Mouse (Mus musculus): ENCODE measurements around the gene Wdcp. TPM values are rescaled to one million over a fixed set of nuclear protein-coding genes. Genes with fewer than 3 reads are reported as not detected.
"Not testable (repeated sequence)": the region's sequence is repeated elsewhere in the genome, so short reads cannot be mapped to it uniquely, and the experiment has no call there.

The Wdcp gene
- polyA plus RNA-seq, 1 experiment from 2014 or later, result 11.8 TPM

DNA sequence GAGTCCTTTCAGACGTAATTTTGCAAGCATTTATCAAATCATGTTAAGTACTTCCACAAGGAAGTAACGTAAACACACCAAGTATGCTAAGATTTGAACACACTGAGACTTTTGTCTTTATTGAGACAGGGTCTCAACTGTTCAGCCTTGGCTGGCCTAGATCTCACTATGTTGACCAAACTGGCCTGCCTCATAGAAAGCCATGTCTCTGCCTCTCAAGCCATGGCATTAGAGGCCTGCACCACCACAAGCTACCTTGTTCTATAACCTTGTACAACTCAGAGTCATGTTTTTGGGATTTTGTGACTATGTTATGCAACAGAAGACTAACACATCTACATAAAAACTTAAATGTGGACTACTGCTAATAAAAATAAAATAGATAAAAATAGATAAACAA is 39.0 kb downstream of the Wdcp start:
- H3K36me3 ChIP-seq (ENCODE audit: insufficient read depth, low read length), result 0 out of 2 replicates have a peak, but pooled peaks cover 9% of the 10 kb centered on the region
- H3K27ac ChIP-seq (ENCODE audit: low read length), result no peak overlapping the region
- no peak overlapping the region for H3K4me3 ChIP-seq (ENCODE audit: low read depth, low read length)
- no peak for TF ChIP-seq EP300 (IDR thresholded peaks at IDR 0.05)
- TF ChIP-seq CTCF (IDR thresholded peaks at IDR 0.05), result no peak
- no peaks in the 10 kb centered on the region for H3K27me3 ChIP-seq (replicated peaks; ENCODE audit: insufficient read depth, low read length)
- no peak for DNase-seq (ENCODE audit: low spot score)
- WGBS, result 53% methylated on average over 2 of the region's 2 CpGs
- H3K9me3 ChIP-seq (ENCODE audit: low read length), result no peaks in the 10 kb centered on the region
- no peak overlapping the region for H3K4me2 ChIP-seq (replicated peaks; ENCODE audit: low read depth, low read length)
- H3K4me1 ChIP-seq (ENCODE audit: insufficient read depth, low read depth, low read length), result no peaks in the 10 kb centered on the region
- no peak overlapping the region for H3K9ac ChIP-seq (replicated peaks; ENCODE audit: low read depth)
- ATAC-seq, result no peak

DNA sequence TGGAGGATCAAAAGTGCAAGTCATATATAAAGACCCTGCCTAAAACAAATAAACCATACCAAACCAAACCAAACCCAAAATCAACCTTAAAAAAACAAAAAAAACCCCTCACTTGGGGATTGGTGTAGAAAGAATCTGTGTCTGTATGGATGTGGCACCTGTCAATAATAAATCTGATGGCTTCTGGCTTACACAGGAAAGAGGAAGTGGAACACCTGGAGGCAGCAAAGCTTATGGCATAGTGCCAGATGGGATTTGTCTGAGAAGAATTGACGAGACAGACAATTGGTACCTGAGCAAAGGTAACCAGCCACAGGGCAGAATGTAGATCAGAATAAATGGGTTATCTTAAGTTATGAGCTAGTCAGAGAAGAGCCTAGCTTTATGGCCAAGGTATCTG is 42.0 kb downstream of the Wdcp start:
- Histone ChIP-seq H3K4me1 (ENCODE audit: insufficient read depth, low read depth, low read length) (no peaks in the 10 kb centered on the region), H3K9me3 (ENCODE audit: low read length) (no peaks in the 10 kb centered on the region), H3K4me3 (ENCODE audit: low read depth, low read length) (no peak overlapping the region), H3K27ac (ENCODE audit: low read length) (no peak overlapping the region), H3K36me3 (ENCODE audit: insufficient read depth, low read length) (0 out of 2 replicates have a peak, but pooled peaks cover 9% of the 10 kb centered on the region), H3K27me3 (replicated peaks; ENCODE audit: insufficient read depth, low read length) (no peaks in the 10 kb centered on the region), H3K9ac (replicated peaks; ENCODE audit: low read depth) (no peak overlapping the region), H3K4me2 (replicated peaks; ENCODE audit: low read depth, low read length) (no peak overlapping the region)
- DNase-seq (ENCODE audit: low spot score) (no peak), ATAC-seq (no peak)
- TF ChIP-seq CTCF (IDR thresholded peaks at IDR 0.05), result no peak
- no peak for TF ChIP-seq EP300 (IDR thresholded peaks at IDR 0.05)
- 53% methylated on average over 1 of the region's 1 CpGs for WGBS

DNA sequence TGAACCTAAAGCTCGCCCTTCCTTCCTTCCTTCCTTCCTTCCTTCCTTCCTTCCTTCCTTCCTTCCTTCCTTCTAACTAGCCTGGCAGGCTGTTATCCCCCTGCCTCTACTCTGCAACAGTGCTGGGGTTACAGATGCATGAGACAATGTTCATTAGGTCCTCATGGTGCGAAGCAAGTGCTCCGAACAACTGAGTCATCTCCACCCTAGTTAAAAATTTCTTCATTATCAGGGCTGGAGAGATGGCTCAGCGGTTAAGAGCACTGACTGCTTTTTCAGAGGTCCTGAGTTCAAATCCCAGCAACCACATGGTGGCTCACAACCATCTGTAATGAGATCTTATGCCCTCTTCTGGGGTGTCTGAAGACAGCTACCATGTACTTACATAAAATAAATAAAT is 43.5 kb downstream of the Wdcp start:
- not testable (repeated sequence) for H3K4me3 ChIP-seq (ENCODE audit: low read depth, low read length); H3K9ac ChIP-seq (replicated peaks; ENCODE audit: low read depth); DNase-seq (ENCODE audit: low spot score); H3K36me3 ChIP-seq (ENCODE audit: insufficient read depth, low read length); ATAC-seq; H3K27me3 ChIP-seq (replicated peaks; ENCODE audit: insufficient read depth, low read length); H3K4me1 ChIP-seq (ENCODE audit: insufficient read depth, low read depth, low read length); H3K4me2 ChIP-seq (replicated peaks; ENCODE audit: low read depth, low read length); H3K9me3 ChIP-seq (ENCODE audit: low read length); H3K27ac ChIP-seq (ENCODE audit: low read length)
- WGBS, result 99% methylated on average over 4 of the region's 4 CpGs

DNA sequence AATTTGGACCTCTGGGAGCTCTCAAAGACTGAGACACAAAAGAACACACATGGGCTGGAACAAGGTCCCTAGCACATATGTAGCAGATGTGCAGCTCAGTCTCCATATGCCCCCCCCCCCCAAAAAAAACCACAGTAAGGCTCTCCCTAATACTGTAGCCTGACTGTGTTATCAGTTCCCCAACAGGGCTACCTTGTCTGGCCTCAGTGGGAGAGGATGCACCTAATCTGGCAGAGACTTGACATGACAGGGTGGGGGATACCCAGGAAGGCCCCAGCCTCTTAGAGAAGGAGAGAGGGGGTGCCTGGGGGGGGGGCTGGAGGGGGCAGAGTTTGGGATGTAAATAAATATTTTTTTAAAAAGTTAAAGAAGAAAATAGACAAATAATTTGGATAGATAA is 45.6 kb downstream of the Wdcp start:
- H3K36me3 ChIP-seq (ENCODE audit: insufficient read depth, low read length), result 0 out of 2 replicates have a peak, but pooled peaks cover 5% of the 10 kb centered on the region
- no peaks in the 10 kb centered on the region for H3K4me1 ChIP-seq (ENCODE audit: insufficient read depth, low read depth, low read length)
- DNase-seq (ENCODE audit: low spot score), result no peak
- no peaks in the 10 kb centered on the region for H3K27me3 ChIP-seq (replicated peaks; ENCODE audit: insufficient read depth, low read length)
- no peak for ATAC-seq
- no peak overlapping the region for H3K4me2 ChIP-seq (replicated peaks; ENCODE audit: low read depth, low read length)
- no peak overlapping the region for H3K27ac ChIP-seq (ENCODE audit: low read length)
- H3K9ac ChIP-seq (replicated peaks; ENCODE audit: low read depth), result no peak overlapping the region
- H3K4me3 ChIP-seq (ENCODE audit: low read depth, low read length), result no peak overlapping the region
- H3K9me3 ChIP-seq (ENCODE audit: low read length), result no peaks in the 10 kb centered on the region
- TF ChIP-seq CTCF (IDR thresholded peaks at IDR 0.05) (no peak), EP300 (IDR thresholded peaks at IDR 0.05) (no peak)

DNA sequence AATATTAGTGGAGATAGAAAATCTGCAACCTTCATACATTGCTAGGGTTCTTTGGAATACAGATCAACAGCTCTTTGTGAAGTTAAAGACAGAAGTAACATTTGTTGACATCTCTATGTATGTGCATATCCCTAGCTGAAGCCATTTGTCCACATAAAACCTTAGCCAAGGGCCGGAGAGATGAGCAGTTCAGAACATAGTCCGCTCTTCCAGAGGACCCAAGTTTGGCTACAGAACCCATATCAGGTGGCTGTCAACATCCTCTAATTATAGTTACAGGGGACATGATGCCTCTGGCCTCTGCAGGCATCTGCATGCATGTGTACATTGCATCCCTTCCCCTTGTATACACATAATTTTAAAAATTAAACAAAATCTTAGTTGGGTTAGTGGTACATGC is 46.1 kb downstream of the Wdcp start:
- ATAC-seq, result no peak
- DNase-seq (ENCODE audit: low spot score), result no peak
- Histone ChIP-seq H3K4me3 (ENCODE audit: low read depth, low read length) (no peak overlapping the region), H3K27ac (ENCODE audit: low read length) (no peak overlapping the region), H3K4me1 (ENCODE audit: insufficient read depth, low read depth, low read length) (no peaks in the 10 kb centered on the region), H3K27me3 (replicated peaks; ENCODE audit: insufficient read depth, low read length) (no peaks in the 10 kb centered on the region), H3K4me2 (replicated peaks; ENCODE audit: low read depth, low read length) (no peak overlapping the region), H3K9ac (replicated peaks; ENCODE audit: low read depth) (no peak overlapping the region), H3K9me3 (ENCODE audit: low read length) (no peaks in the 10 kb centered on the region), H3K36me3 (ENCODE audit: insufficient read depth, low read length) (0 out of 2 replicates have a peak, but pooled peaks cover 5% of the 10 kb centered on the region)
- WGBS, result 93% methylated on average over 2 of the region's 2 CpGs
- TF ChIP-seq CTCF (IDR thresholded peaks at IDR 0.05) (no peak), EP300 (IDR thresholded peaks at IDR 0.05) (no peak)

DNA sequence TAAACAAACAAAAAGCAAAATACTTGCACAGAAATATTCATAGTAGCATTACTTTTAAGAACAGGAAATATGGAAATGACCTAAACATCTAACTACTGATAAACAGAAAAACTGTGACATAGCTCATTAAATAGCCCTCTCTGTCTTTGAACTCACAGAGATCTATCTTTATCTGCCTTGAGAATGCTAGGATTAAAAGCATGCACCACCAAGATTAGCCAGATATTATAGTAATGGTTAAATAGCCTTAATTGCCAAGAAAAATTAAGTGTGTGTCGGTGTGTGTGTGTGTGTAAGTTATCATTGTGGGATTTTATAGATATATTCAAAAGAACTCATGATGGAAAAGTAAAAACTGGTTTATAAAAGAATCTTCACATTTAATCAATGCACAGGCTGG is 46.8 kb downstream of the Wdcp start:
- no peak overlapping the region for H3K27ac ChIP-seq (ENCODE audit: low read length)
- WGBS, result 91% methylated on average over 1 of the region's 1 CpGs
- no peaks in the 10 kb centered on the region for H3K4me1 ChIP-seq (ENCODE audit: insufficient read depth, low read depth, low read length)
- ATAC-seq, result no peak
- no peaks in the 10 kb centered on the region for H3K27me3 ChIP-seq (replicated peaks; ENCODE audit: insufficient read depth, low read length)
- H3K36me3 ChIP-seq (ENCODE audit: insufficient read depth, low read length), result 0 out of 2 replicates have a peak, but pooled peaks cover 3% of the 10 kb centered on the region
- H3K4me2 ChIP-seq (replicated peaks; ENCODE audit: low read depth, low read length), result no peak overlapping the region
- no peaks in the 10 kb centered on the region for H3K9me3 ChIP-seq (ENCODE audit: low read length)
- H3K4me3 ChIP-seq (ENCODE audit: low read depth, low read length), result no peak overlapping the region
- TF ChIP-seq CTCF (IDR thresholded peaks at IDR 0.05) (no peak), EP300 (IDR thresholded peaks at IDR 0.05) (no peak)
- no peak overlapping the region for H3K9ac ChIP-seq (replicated peaks; ENCODE audit: low read depth)
- DNase-seq (ENCODE audit: low spot score), result no peak

DNA sequence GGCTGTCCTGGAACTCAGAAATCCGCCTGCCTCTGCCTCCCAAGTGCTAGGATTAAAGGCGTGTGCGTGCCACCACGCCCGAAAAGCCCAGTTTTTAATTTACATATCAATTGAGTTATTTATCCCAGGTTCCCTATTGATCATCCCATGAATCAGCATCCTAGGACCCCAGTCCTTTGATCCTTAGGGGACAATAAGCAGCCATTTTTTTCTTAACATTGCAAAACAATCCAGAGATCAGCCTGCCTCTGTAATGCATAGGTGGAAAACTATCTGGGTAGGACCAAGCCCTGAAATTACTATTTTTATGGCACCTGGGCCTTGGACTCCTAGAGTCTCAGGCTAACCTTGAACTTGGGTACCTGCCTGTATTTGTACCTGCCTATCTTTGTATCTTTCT is 54.9 kb downstream of the Wdcp start:
- Histone ChIP-seq H3K9ac (replicated peaks; ENCODE audit: low read depth) (no peak overlapping the region), H3K4me3 (ENCODE audit: low read depth, low read length) (no peak overlapping the region), H3K9me3 (ENCODE audit: low read length) (no peaks in the 10 kb centered on the region), H3K27me3 (replicated peaks; ENCODE audit: insufficient read depth, low read length) (no peaks in the 10 kb centered on the region), H3K4me2 (replicated peaks; ENCODE audit: low read depth, low read length) (no peak overlapping the region), H3K36me3 (ENCODE audit: insufficient read depth, low read length) (no peaks in the 10 kb centered on the region), H3K27ac (ENCODE audit: low read length) (no peak overlapping the region), H3K4me1 (ENCODE audit: insufficient read depth, low read depth, low read length) (no peaks in the 10 kb centered on the region)
- no peak for DNase-seq (ENCODE audit: low spot score)
- WGBS, result 94% methylated on average over 5 of the region's 5 CpGs
- no peak for ATAC-seq
- TF ChIP-seq CTCF (IDR thresholded peaks at IDR 0.05) (no peak), EP300 (IDR thresholded peaks at IDR 0.05) (no peak)

All from lung, postnatal 0 days (tissue).